Mouse (Mus musculus) frontal cortex, adult 2 months (tissue): ENCODE data around the gene Nat14. TPM values are rescaled to one million over a fixed set of nuclear protein-coding genes. Genes with fewer than 3 reads are reported as not detected.
"Not testable (repeated sequence)": the region's sequence is repeated elsewhere in the genome, so short reads cannot be mapped to it uniquely, and the experiment has no call there.

Experiments
- DNase-seq, 2 experiments: peaks; one replicate each; pipeline ENCODE4 v3.0.0; 2022; ENCODE audit warnings: low spot score in 1 of 2; ENCODE audit errors: extremely low spot score in 1 of 2
- polyA plus RNA-seq: library from polyadenylated mRNA; depleted of rRNA; stranded (reverse); fragments of >200 nt; gene quantifications from 2 replicates; pipeline ENCODE4 v1.2.3, GENCODE M21; 2012; rRNA removed

Gene Nat14
- 99.2 and 108 TPM in 2 replicates for polyA plus RNA-seq

GRCm38 (mm10) chr7:4921824-4922482, at the start of gene Nat14:
TSS of gene Nat14 (plus strand) at chr7:4922028.
- DNase-seq = no peak

- DNase-seq = peak; percentile 87 to 88
Observed at GRCm38 (mm10) chr7:4876753-4877221, 45.0 kb upstream of the Nat14 start, which contains the start of gene Isoc2a. TSS of gene Isoc2a (plus strand) at chr7:4877153.

- DNase-seq = no peak
Observed at GRCm38 (mm10) chr7:4877226-4877625, 44.6 kb upstream of the Nat14 start.

- no peak for DNase-seq
Observed at GRCm38 (mm10) chr7:4878186-4878585, 43.6 kb upstream of the Nat14 start.

GRCm38 (mm10) chr7:4879036-4879435, 42.8 kb upstream of the Nat14 start:
- DNase-seq = not testable (repeated sequence)

- DNase-seq = no peak
Observed at GRCm38 (mm10) chr7:4886680-4887079, 35.1 kb upstream of the Nat14 start.

GRCm38 (mm10) chr7:4895186-4895585, 26.6 kb upstream of the Nat14 start:
- no peak for DNase-seq

GRCm38 (mm10) chr7:4898851-4899648, 22.8 kb upstream of the Nat14 start:
- no peak for DNase-seq

- no peak for DNase-seq
Observed at GRCm38 (mm10) chr7:4899649-4900522, 21.9 kb upstream of the Nat14 start.

GRCm38 (mm10) chr7:4900523-4900851, 21.3 kb upstream of the Nat14 start:
- DNase-seq = no peak

- DNase-seq = no peak
Observed at GRCm38 (mm10) chr7:4901171-4901570, 20.7 kb upstream of the Nat14 start.

GRCm38 (mm10) chr7:4902404-4902803, 19.4 kb upstream of the Nat14 start:
- no peak for DNase-seq

- no peak for DNase-seq
Observed at GRCm38 (mm10) chr7:4906466-4906950, 15.3 kb upstream of the Nat14 start, which contains the start of gene Gm36210. TSS of gene Gm36210 (minus strand) at chr7:4906516.

GRCm38 (mm10) chr7:4911561-4911960, 10.3 kb upstream of the Nat14 start:
- peak in 1 of 2 experiments; percentile 77 for DNase-seq

- DNase-seq = no peak
Observed at GRCm38 (mm10) chr7:4912248-4912647, 9.6 kb upstream of the Nat14 start.

- peak; percentile 87 to 98 for DNase-seq
Observed at GRCm38 (mm10) chr7:4915007-4915665, 6.7 kb upstream of the Nat14 start, which contains the start of gene Zfp628. TSS of gene Zfp628 (plus strand) at chr7:4915217.

- DNase-seq = peak in 1 of 2 experiments; percentile 42
Observed at GRCm38 (mm10) chr7:4915669-4916416, 6.0 kb upstream of the Nat14 start.

- DNase-seq = no peak
Observed at GRCm38 (mm10) chr7:4917494-4917893, 4.3 kb upstream of the Nat14 start.

- no peak for DNase-seq
Observed at GRCm38 (mm10) chr7:4918681-4919080, 3.1 kb upstream of the Nat14 start.
